Mouse (Mus musculus): ENCODE measurements around the gene Ttyh3. TPM values are rescaled to one million over a fixed set of nuclear protein-coding genes. Genes with fewer than 3 reads are reported as not detected.

Gene Ttyh3
- polyA plus RNA-seq, 1 experiment from 2014 or later = 19.8 TPM

- Histone ChIP-seq H3K36me3 (ENCODE audit: insufficient read depth, low read length) (peaks cover 6% of the 10 kb centered on the region; the same call in 1 of the 2 replicates), H3K9ac (replicated peaks; ENCODE audit: low read depth) (no peak overlapping the region), H3K4me3 (ENCODE audit: low read depth, low read length) (no peak overlapping the region), H3K27me3 (replicated peaks; ENCODE audit: insufficient read depth, low read length) (no peaks in the 10 kb centered on the region), H3K4me1 (ENCODE audit: insufficient read depth, low read depth, low read length) (no peaks in the 10 kb centered on the region), H3K4me2 (replicated peaks; ENCODE audit: low read depth, low read length) (no peak overlapping the region), H3K27ac (ENCODE audit: low read length) (no peak overlapping the region), H3K9me3 (ENCODE audit: low read length) (no peaks in the 10 kb centered on the region)
- 73% methylated on average over 9 of the region's 9 CpGs for WGBS
- ATAC-seq (no peak), DNase-seq (ENCODE audit: low spot score) (no peak)
- TF ChIP-seq EP300 (IDR thresholded peaks at IDR 0.05) (no peak), CTCF (IDR thresholded peaks at IDR 0.05) (no peak)
These were observed 27.7 kb downstream of the Ttyh3 start for GRCm38 (mm10) chr5:140621092-140621491.

GRCm38 (mm10) chr5:140619895-140620736 is 28.7 kb downstream of the Ttyh3 start:
- H3K4me1 ChIP-seq (ENCODE audit: insufficient read depth, low read depth, low read length) = no peaks in the 10 kb centered on the region
- DNase-seq (ENCODE audit: low spot score) (no peak), ATAC-seq (no peak)
- no peak overlapping the region for H3K27ac ChIP-seq (ENCODE audit: low read length)
- no peaks in the 10 kb centered on the region for H3K27me3 ChIP-seq (replicated peaks; ENCODE audit: insufficient read depth, low read length)
- H3K4me2 ChIP-seq (replicated peaks; ENCODE audit: low read depth, low read length) = no peak overlapping the region
- no peak overlapping the region for H3K4me3 ChIP-seq (ENCODE audit: low read depth, low read length)
- TF ChIP-seq CTCF (IDR thresholded peaks at IDR 0.05) = peak; percentile 8; the same call in 1 of the 2 replicates
- TF ChIP-seq EP300 (IDR thresholded peaks at IDR 0.05) = no peak
- H3K36me3 ChIP-seq (ENCODE audit: insufficient read depth, low read length) = peaks cover 4% of the 10 kb centered on the region; the same call in 1 of the 2 replicates
- 56% methylated on average over 7 of the region's 7 CpGs for WGBS
- no peak overlapping the region for H3K9ac ChIP-seq (replicated peaks; ENCODE audit: low read depth)
- no peaks in the 10 kb centered on the region for H3K9me3 ChIP-seq (ENCODE audit: low read length)

GRCm38 (mm10) chr5:140619151-140619771 is 29.6 kb downstream of the Ttyh3 start:
- H3K9me3 ChIP-seq (ENCODE audit: low read length) = no peaks in the 10 kb centered on the region
- H3K4me3 ChIP-seq (ENCODE audit: low read depth, low read length) = no peak overlapping the region
- no peak overlapping the region for H3K27ac ChIP-seq (ENCODE audit: low read length)
- DNase-seq (ENCODE audit: low spot score) = peak; percentile 85
- no peak overlapping the region for H3K4me2 ChIP-seq (replicated peaks; ENCODE audit: low read depth, low read length)
- TF ChIP-seq EP300 (IDR thresholded peaks at IDR 0.05) (no peak), CTCF (IDR thresholded peaks at IDR 0.05) (peak; percentile 85)
- WGBS = 15% methylated on average over 6 of the region's 6 CpGs
- no peak overlapping the region for H3K9ac ChIP-seq (replicated peaks; ENCODE audit: low read depth)
- H3K27me3 ChIP-seq (replicated peaks; ENCODE audit: insufficient read depth, low read length) = no peaks in the 10 kb centered on the region
- peak; percentile 37 for ATAC-seq
- H3K4me1 ChIP-seq (ENCODE audit: insufficient read depth, low read depth, low read length) = no peaks in the 10 kb centered on the region
- peaks cover 1% of the 10 kb centered on the region; the same call in 1 of the 2 replicates for H3K36me3 ChIP-seq (ENCODE audit: insufficient read depth, low read length)

GRCm38 (mm10) chr5:140617714-140618113 is 31.1 kb downstream of the Ttyh3 start:
- no peak overlapping the region for H3K9ac ChIP-seq (replicated peaks; ENCODE audit: low read depth)
- no peak overlapping the region for H3K4me3 ChIP-seq (ENCODE audit: low read depth, low read length)
- WGBS = 57% methylated on average over 5 of the region's 5 CpGs
- H3K27me3 ChIP-seq (replicated peaks; ENCODE audit: insufficient read depth, low read length) = no peaks in the 10 kb centered on the region
- peak; percentile 66 for DNase-seq (ENCODE audit: low spot score)
- no peaks in the 10 kb centered on the region; the same call in none of the 2 replicates for H3K36me3 ChIP-seq (ENCODE audit: insufficient read depth, low read length)
- TF ChIP-seq EP300 (IDR thresholded peaks at IDR 0.05) (no peak), CTCF (IDR thresholded peaks at IDR 0.05) (no peak)
- H3K27ac ChIP-seq (ENCODE audit: low read length) = no peak overlapping the region
- H3K4me2 ChIP-seq (replicated peaks; ENCODE audit: low read depth, low read length) = no peak overlapping the region
- H3K4me1 ChIP-seq (ENCODE audit: insufficient read depth, low read depth, low read length) = peaks cover 5% of the 10 kb centered on the region; the same call in 1 of the 2 replicates
- ATAC-seq = peak; percentile 43
- H3K9me3 ChIP-seq (ENCODE audit: low read length) = no peaks in the 10 kb centered on the region

- TF ChIP-seq EP300 (IDR thresholded peaks at IDR 0.05) = no peak
- no peak; the same call in 1 of the 2 replicates for TF ChIP-seq CTCF (IDR thresholded peaks at IDR 0.05)
- Histone ChIP-seq H3K27ac (ENCODE audit: low read length) (peak overlapping the region; percentile 54; the same call in 1 of the 2 replicates), H3K36me3 (ENCODE audit: insufficient read depth, low read length) (no peaks in the 10 kb centered on the region; the same call in none of the 2 replicates), H3K4me2 (replicated peaks; ENCODE audit: low read depth, low read length) (no peak overlapping the region), H3K27me3 (replicated peaks; ENCODE audit: insufficient read depth, low read length) (no peaks in the 10 kb centered on the region), H3K9ac (replicated peaks; ENCODE audit: low read depth) (no peak overlapping the region), H3K4me3 (ENCODE audit: low read depth, low read length) (no peak overlapping the region), H3K9me3 (ENCODE audit: low read length) (no peaks in the 10 kb centered on the region), H3K4me1 (ENCODE audit: insufficient read depth, low read depth, low read length) (peaks cover 14% of the 10 kb centered on the region; the same call in 1 of the 2 replicates)
- DNase-seq (ENCODE audit: low spot score) (peak; percentile 67), ATAC-seq (peak; percentile 27)
- WGBS = 49% methylated on average over 9 of the region's 9 CpGs
These were observed 32.1 kb downstream of the Ttyh3 start for GRCm38 (mm10) chr5:140616691-140617090.

- Histone ChIP-seq H3K27me3 (replicated peaks; ENCODE audit: insufficient read depth, low read length) (no peaks in the 10 kb centered on the region), H3K4me3 (ENCODE audit: low read depth, low read length) (no peak overlapping the region), H3K9me3 (ENCODE audit: low read length) (no peaks in the 10 kb centered on the region), H3K9ac (replicated peaks; ENCODE audit: low read depth) (no peak overlapping the region), H3K36me3 (ENCODE audit: insufficient read depth, low read length) (no peaks in the 10 kb centered on the region; the same call in none of the 2 replicates), H3K27ac (ENCODE audit: low read length) (no peak overlapping the region), H3K4me2 (replicated peaks; ENCODE audit: low read depth, low read length) (no peak overlapping the region), H3K4me1 (ENCODE audit: insufficient read depth, low read depth, low read length) (peaks cover 20% of the 10 kb centered on the region; the same call in 1 of the 2 replicates)
- ATAC-seq = no peak
- WGBS = 70% methylated on average over 4 of the region's 6 CpGs
- DNase-seq (ENCODE audit: low spot score) = no peak
- no peak for TF ChIP-seq CTCF (IDR thresholded peaks at IDR 0.05)
- no peak for TF ChIP-seq EP300 (IDR thresholded peaks at IDR 0.05)
These were observed 32.7 kb downstream of the Ttyh3 start for GRCm38 (mm10) chr5:140616110-140616503.

Data from lung, postnatal 0 days (tissue).